Mouse (Mus musculus) bone marrow, adult 2 months (tissue): ENCODE measurements around the gene Tex21.
"Not testable (repeated sequence)": the region's sequence is repeated elsewhere in the genome, so short reads cannot be mapped to it uniquely, and the experiment has no call there.

Source experiments
- CTCF ChIP-seq: fragments of 200-500 bp; IDR thresholded peaks from 2 replicates; pipeline ENCODE4 v1.5.1; 2011; ENCODE audit warnings: low read length, control low read depth; ENCODE audit not compliant: control insufficient read depth, insufficient read depth
- POLR2A ChIP-seq: fragments of 200-500 bp; IDR thresholded peaks from 2 replicates; pipeline ENCODE4 v1.6.1; 2011; ENCODE audit warnings: low read depth, mild to moderate bottlenecking, control low read depth, low read length, borderline replicate concordance; ENCODE audit not compliant: control insufficient read depth

GRCm38 (mm10) chr12:76222104-76222503 is 24.4 kb downstream of the Tex21 start:
- not testable (repeated sequence) for TF ChIP-seq POLR2A, CTCF
